Mouse (Mus musculus): ENCODE data around the gene Eif2ak4.

Eif2ak4 gene

DNA sequence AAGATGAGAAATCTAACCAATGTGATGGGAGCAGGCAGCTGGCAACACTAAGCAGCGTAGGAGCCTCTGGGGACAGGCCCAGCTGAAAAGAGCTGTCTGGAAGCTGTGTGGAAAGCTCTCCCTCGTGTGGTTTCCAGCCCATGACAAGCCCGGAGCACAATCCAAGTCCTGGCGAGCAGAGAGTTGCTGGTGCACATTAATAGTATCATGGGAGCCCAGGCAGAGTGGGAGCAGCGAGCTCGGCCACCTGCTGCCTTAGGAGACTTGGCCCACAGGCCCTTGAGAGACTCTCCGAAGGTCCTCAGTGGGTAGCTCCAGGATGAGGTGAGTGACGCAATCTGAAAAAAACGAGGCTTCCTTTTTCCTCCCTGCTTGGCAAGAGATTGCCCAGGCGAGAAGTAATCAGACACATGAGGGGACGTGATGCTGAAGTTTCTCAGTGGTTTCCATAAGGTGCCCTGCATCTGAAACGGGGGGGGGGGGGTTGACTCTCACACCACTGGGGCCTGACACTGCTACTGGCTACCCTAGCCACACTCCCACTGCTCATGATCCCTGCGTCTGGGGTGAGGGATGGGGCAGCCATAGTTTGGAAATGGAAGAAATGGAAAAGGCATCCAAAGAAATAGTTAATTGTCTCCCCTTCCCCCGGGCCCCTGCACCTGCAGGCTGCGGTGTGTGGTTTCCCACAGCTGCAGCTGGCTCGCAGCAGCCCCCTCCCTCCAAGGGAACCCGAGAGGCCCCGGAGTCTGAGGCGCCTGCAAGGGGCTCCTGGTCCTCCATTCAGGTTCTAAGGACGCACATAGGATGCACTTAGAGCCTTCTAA lies 110.9 kb downstream of the Eif2ak4 start:
- no peak for DNase-seq (ENCODE audit: extremely low spot score, low read depth, low spot score)

DNA sequence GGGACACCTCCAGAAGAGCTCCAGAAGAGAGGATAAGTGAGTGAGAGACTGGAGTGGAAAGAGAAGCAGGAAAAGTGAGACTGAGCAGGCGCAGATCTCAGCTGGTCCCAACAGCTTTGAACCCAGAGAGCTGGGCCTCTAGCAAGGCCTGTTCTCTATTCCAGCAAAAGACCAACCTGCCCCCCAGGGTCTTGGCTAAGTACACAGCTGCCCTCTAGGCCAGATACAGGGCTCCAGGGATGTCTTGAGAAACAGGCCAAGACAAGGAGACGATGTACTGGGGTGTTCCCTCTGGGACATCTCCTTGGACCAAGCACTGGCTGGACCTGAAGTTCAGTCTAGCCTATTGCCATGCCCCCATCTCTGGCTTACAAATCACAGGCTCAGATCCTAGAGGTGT lies 111.8 kb downstream of the Eif2ak4 start:
- no peak for DNase-seq (ENCODE audit: extremely low spot score, low read depth, low spot score)

DNA sequence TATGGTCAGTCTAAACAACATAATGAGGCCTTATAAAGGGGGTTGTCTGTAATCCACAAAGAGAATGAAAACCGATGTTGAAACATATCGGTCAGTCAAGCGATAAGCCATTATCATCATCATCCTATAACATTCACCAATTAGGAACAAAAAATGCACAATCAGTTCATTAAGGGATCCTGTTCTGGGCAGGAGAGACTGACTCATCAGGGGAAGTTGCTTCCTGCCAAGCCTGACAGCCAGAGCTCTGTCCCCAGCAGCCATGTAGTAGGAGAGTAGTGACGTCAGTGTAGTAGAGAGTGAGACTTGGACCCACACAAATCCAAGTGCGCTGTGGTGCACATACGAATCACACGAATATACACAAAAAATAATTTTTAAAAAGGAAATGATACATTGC lies 118.7 kb downstream of the Eif2ak4 start:
- no peak for DNase-seq (ENCODE audit: extremely low spot score, low read depth, low spot score)

DNA sequence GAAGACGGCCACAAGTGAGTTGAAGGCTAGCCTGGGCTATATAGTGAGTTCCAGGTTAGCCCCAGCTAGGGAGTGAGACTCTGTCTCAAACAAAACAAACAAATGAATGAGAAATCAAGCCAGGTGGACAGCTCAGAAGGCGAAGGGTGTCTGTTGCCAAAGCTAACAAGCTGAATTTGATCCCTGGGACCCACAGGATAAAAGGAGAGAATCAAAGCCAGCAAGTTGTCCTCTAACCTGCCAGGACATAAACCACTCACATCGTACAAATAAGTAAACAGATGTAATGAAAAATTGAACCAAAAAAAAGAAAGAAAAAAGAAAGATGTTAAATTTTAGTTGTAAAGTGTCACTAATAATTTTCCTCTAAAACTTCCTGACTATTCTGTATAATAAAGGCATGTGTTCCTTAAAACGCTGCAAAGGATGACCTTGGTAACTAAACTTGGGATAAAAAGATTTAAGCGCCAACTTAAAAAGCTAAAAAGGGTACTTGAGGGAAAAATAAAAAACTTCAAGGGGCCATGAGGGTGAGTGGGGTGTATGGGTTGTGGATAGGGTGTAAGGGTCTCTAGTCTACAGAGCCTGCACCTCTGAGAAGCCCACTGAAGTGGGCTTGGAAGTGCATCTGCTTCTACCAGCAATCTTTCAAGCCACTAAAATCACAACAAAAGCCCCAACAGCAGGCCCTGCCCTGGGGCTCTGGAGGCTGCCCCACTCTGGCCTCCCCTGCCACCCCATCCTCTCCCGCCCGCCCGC lies 121.4 kb downstream of the Eif2ak4 start:
- DNase-seq (ENCODE audit: extremely low spot score, low read depth, low spot score), result no peak

DNA sequence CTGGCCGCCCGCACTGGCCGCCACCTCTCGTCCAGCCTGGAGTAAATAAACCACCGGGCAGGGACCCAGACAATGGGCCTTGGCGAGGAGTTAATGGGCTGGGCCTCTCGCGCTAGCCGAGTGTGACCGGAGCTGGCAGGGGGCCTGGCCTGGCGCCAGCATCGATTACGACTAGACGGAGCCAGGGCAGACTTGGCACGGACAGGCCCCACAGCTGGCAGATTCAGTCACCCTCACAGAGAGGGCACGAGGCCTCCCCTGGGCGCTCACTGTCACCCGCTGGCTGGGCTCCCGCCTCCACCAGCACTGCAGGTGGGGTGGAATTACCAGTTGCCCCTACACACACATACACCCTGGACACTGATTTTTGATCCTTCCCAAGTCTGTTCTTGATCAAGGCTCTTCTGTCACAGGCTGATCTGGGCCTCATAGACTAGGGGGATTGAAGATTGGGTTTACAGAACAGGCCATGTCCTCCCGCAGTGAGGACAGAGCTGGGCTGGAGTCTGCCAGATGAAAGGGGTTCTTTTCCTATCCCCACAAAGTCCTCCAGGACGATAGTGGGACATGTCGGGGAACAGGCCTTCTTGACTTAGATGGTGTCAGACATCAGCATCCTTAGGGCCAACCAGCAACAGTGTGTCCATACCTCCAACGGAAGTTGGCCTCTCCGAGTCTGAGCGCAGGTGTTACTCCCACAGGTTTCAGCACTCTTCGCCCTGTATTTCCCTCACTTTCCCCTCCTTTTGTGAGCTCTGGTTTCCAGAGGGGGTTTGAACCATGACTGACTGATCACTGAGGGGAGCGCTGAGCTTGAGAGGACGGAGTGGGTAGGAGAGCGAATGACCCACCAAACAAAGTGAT lies 122.3 kb downstream of the Eif2ak4 start:
- no peak for DNase-seq (ENCODE audit: extremely low spot score, low read depth, low spot score)

DNA sequence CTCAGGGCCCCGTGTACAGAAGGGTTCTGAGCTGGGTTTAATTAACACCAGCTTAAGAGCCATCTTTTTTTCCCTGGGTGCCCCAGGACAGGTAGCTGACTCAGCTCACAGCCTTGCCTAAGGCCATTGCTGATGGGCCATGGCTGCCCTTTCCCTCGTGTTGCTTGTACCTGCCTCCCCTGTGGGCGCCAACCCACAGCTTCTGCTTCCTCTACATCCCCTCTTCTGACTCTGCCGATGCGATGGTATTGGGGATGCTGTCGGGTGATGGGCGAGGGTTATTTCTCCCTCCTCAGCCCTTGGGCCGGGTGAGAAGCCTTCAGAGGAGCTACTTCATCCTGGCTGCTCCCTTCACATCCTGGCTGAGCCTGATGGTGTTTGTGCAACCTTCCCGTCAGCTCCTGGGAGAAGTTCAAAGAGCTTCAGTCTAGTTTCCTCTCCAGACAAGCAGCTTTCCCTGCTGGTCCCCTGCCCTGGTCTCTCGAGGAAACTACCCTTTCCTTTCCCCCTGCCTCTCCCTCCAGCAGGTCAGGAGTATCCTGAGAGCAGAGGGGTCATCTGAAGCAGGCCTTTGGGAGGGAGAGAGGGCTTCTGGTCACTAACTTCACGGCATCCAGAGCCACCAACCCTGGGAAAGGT lies 123.5 kb downstream of the Eif2ak4 start:
- DNase-seq (ENCODE audit: extremely low spot score, low read depth, low spot score), result no peak

DNA sequence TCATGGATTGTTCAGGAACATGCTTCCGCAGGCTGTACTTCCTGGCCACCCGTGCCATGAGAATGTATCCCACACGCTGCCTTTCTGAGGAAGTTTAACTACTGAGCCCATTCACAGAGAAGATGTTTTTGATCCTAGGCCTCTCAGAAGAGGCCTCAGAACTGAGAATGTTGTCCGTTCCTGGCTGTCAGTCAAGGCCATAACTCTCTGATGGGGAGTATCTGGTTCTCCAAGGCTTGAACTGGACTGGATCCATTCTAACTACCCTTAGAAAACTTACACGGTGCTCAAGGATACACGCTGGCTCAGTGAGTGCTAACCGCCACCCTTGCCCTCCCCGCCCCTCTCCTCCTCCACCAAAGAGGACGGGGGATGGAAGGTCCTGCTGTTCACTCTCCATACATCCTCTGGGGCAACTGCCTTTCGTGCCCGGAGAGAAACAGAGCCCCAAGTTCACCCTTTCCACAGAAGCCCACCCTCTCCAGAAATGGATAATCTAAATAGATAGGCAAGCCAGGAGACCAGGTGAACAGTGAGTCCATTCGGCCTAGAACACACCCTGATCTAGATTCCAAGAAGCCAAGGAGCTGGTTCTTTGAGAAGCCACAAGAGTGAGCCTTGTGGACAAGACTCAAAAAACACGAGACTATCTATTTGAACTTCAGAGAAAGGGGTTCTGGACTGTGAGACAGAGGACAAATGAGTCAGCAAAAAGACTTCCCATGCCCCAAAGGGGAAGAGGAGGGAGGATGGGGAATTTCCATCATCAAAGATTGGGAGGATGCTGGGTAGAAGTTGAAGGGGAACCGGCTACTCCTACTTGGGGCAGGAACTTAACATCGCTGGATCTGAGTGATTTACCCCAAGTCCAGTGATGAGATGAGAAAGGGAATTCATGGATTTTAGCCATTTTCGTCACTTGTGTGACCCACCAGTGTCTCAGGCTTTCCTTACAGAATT lies 124.3 kb downstream of the Eif2ak4 start:
- DNase-seq (ENCODE audit: extremely low spot score, low read depth, low spot score), result no peak

DNA sequence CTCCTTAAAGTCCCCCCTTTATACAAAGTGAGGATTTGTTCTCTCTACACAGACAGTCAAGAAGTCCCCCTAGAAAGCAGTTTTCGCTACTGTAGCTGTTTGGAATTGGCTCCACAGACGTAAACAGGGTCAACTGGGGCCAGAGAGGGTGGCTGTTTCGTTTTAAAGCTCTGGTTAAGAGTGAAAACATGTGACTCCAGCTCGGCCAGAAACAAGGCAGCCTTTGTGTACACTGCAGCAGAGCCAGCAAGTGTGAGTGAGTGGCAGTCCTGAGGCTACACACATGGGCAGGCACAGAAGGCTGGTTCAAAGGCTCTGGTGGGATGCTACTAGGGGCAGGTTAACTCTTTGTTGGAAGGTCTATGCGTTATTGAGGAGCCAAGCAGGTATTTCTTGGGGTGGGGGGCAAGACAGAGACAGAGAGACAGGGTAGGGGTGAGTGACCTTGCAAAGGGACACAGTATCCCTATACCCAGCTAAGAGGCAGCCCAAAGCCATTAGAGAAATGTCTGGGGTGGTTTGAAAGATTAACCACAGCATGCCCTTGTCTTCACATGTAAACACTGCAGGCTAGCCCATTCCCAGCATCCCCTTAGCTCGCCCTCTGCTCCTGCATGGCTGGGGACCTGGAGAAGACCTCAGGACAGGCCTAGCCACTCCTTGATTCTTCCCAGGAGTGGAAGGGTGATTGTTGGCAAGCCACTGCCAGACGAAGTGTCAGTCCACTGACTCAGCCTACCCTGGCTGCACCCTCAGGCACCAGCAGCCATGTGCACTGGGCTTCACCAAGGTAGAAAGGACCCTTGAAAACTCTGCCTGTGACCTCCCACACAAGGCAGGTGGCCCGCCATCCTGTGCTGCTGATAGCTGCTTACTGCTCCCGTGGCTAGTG lies 131.9 kb downstream of the Eif2ak4 start:
- peak; percentile 69 for DNase-seq (ENCODE audit: extremely low spot score, low read depth, low spot score)

DNA sequence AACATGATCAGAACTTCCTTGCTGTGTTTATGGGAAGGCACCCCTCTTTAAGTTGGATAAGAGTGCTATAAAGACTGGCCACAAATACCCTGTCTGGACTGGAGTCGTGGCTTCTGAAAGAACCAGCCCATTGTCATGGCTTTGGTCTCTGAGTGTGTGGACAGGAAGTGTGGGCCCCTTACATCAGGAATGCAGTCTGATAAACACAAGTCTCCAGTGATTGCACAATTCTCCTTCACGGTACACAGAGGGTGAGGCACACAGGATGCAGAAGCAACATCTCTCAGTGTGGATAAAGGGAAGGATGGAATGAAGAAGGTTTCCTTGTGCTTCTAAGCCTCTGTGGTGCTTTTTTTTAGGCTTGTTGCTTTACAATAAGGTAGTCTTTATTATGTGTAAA lies 133.8 kb downstream of the Eif2ak4 start:
- DNase-seq (ENCODE audit: extremely low spot score, low read depth, low spot score), result no peak

DNA sequence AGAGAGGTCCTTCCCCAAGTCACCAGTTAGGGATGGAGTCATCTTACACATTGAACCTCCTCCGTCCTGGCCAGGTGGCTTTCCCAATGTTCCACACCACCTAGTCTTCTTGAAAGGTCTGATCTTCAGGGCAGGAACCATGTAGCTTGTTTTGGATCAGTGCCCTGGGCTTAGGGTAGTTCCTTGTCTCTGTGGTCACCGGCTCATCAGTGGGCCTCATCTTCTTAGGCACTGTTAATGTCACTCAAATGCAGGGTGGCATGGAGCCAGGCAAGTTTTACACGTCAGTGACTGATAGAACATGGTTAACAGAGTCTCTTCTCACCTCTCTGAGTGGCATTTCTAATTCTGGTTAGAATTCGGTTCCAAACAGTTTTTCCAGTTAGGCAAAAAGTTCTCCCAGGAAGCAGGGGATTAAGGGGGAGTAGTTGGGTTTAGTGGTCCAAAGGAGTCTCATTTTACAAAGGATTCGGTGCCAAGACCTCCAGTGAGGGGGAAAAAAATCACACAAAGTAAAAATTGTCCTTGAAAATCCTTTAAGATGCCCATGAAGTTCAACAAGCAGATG lies 134.8 kb downstream of the Eif2ak4 start:
- no peak for DNase-seq (ENCODE audit: extremely low spot score, low read depth, low spot score)

DNA sequence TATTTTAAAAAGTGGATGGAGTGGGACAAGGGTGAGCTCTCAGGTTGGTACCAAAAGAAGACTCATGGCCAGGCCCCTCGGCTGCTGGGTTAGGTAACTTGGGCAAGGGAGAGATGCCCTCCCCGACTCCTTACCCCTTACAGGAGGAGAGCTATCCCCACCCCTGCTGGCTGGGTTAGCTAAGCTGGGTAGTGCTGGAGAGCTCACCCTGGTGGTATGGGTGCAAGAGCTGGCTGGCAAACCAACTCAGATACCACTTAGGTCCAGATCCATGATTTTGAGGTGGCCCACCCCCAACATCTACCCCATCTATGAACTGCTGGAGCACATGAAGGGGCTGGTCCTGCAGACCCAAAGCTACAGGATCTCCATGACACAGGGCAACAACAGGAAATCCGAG lies 136.4 kb downstream of the Eif2ak4 start:
- no peak for DNase-seq (ENCODE audit: extremely low spot score, low read depth, low spot score)
